Mouse (Mus musculus) myocyte (in vitro differentiated cells): ENCODE measurements around the gene Perm1.

ENCODE experiments used
- E2F4 ChIP-seq: IDR thresholded peaks from one replicate; pipeline ENCODE4 v1.6.1; 2011; ENCODE audit warnings: mild to moderate bottlenecking, control low read depth, moderate library complexity; ENCODE audit not compliant: insufficient read depth
- MAX ChIP-seq: IDR thresholded peaks from one replicate; pipeline ENCODE4 v1.6.1; 2011; ENCODE audit warnings: low read depth, mild to moderate bottlenecking, control low read depth
- POLR2A ChIP-seq: IDR thresholded peaks from one replicate; pipeline ENCODE4 v1.6.1; 2011; ENCODE audit warnings: low read depth, mild to moderate bottlenecking, control low read depth, moderate library complexity; ENCODE audit not compliant: insufficient read length
- USF1 ChIP-seq: IDR thresholded peaks from one replicate; pipeline ENCODE4 v1.6.1; 2011; ENCODE audit warnings: low read depth, mild to moderate bottlenecking, control low read depth, moderate library complexity

DNA sequence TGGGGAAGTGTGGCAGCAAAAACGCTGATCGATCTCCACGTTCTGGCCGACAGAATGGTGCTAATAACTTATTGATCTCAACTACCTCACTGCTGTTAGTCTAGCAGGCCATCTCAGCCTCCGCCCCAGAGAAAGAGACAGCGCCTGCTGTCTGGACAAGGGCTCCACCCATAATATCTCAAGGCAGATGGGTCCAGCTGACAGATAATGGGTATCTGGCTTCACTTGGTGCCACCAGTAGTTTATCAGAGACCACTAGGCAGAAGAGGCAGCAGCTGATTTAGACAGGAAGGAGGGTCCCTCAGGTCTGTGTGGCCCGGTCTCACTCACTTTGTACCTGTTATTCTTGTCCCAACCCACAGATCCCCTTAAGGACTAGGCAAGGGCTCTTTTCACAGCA lies 37.4 kb downstream of the Perm1 start:
- TF ChIP-seq POLR2A = no peak
- no peak for TF ChIP-seq MAX
- TF ChIP-seq E2F4 = no peak
- TF ChIP-seq USF1 = no peak
